Mouse (Mus musculus) c-Kit-positive CD71-positive TER-119-negative erythroid progenitor cells, embryonic 14.5 days (primary cell): ENCODE measurements around the gene Fbxw11.
"Not testable (repeated sequence)": the region's sequence is repeated elsewhere in the genome, so short reads cannot be mapped to it uniquely, and the experiment has no call there.

Source experiments
- DNase-seq: peaks from one replicate; pipeline ENCODE4 v3.0.0-alpha.2; 2013; ENCODE audit warnings: low read depth

The Fbxw11 gene

GRCm38 (mm10) chr11:32642249-32642876 is at the start of gene Fbxw11:
Gene Fbxw11 (plus strand): TSS chr11:32642724.
- peak; percentile 94 for DNase-seq

- no peak for DNase-seq
Observed at GRCm38 (mm10) chr11:32593081-32593480, 49.4 kb upstream of the Fbxw11 start.

GRCm38 (mm10) chr11:32594122-32594521 is 48.4 kb upstream of the Fbxw11 start:
- no peak for DNase-seq

- no peak for DNase-seq
Observed at GRCm38 (mm10) chr11:32600371-32600770, 42.2 kb upstream of the Fbxw11 start.

GRCm38 (mm10) chr11:32601528-32602323 is 40.8 kb upstream of the Fbxw11 start:
- DNase-seq: peak; percentile 24

- no peak for DNase-seq
Observed at GRCm38 (mm10) chr11:32604663-32605062, 37.9 kb upstream of the Fbxw11 start.

- DNase-seq: no peak
Observed at GRCm38 (mm10) chr11:32605131-32605860, 37.2 kb upstream of the Fbxw11 start.

- no peak for DNase-seq
Observed at GRCm38 (mm10) chr11:32605907-32606306, 36.6 kb upstream of the Fbxw11 start.

- no peak for DNase-seq
Observed at GRCm38 (mm10) chr11:32607319-32607718, 35.2 kb upstream of the Fbxw11 start.

GRCm38 (mm10) chr11:32610616-32611015 is 31.9 kb upstream of the Fbxw11 start:
- no peak for DNase-seq

GRCm38 (mm10) chr11:32612304-32612703 is 30.2 kb upstream of the Fbxw11 start:
- no peak for DNase-seq

- no peak for DNase-seq
Observed at GRCm38 (mm10) chr11:32614463-32614862, 28.1 kb upstream of the Fbxw11 start.

GRCm38 (mm10) chr11:32615561-32615960 is 27.0 kb upstream of the Fbxw11 start:
- DNase-seq: no peak

GRCm38 (mm10) chr11:32616091-32616490 is 26.4 kb upstream of the Fbxw11 start:
- no peak for DNase-seq

- DNase-seq: no peak
Observed at GRCm38 (mm10) chr11:32618036-32618435, 24.5 kb upstream of the Fbxw11 start.

GRCm38 (mm10) chr11:32618641-32619040 is 23.9 kb upstream of the Fbxw11 start:
- not testable (repeated sequence) for DNase-seq

- DNase-seq: no peak
Observed at GRCm38 (mm10) chr11:32619257-32619816, 23.2 kb upstream of the Fbxw11 start.

GRCm38 (mm10) chr11:32619866-32620456 is 22.6 kb upstream of the Fbxw11 start:
- DNase-seq: no peak

- no peak for DNase-seq
Observed at GRCm38 (mm10) chr11:32621831-32622478, 20.6 kb upstream of the Fbxw11 start.

GRCm38 (mm10) chr11:32622479-32623190 is 19.9 kb upstream of the Fbxw11 start:
- no peak for DNase-seq

GRCm38 (mm10) chr11:32623236-32623635 is 19.3 kb upstream of the Fbxw11 start:
- DNase-seq: no peak
